Mouse (Mus musculus) CD4-positive, CD25-positive, alpha-beta regulatory T cell, adult 4 months (primary cell): ENCODE measurements around the gene Tbxas1. TPM values are rescaled to one million over a fixed set of nuclear protein-coding genes. Genes with fewer than 3 reads are reported as not detected.

Experiments used
- ATAC-seq: one replicate; pipeline ENCODE4 v1.8.0; 2017
- polyA plus RNA-seq, 2 experiments: library from polyadenylated mRNA; unstranded; fragments of 100-300 nt; shearing (Covaris generic); gene quantifications; one replicate each; pipeline ENCODE4 v1.2.1; 2017

The Tbxas1 gene
- polyA plus RNA-seq, 2 experiments from 2014 or later, result 0.91 TPM; not detected in 1

DNA sequence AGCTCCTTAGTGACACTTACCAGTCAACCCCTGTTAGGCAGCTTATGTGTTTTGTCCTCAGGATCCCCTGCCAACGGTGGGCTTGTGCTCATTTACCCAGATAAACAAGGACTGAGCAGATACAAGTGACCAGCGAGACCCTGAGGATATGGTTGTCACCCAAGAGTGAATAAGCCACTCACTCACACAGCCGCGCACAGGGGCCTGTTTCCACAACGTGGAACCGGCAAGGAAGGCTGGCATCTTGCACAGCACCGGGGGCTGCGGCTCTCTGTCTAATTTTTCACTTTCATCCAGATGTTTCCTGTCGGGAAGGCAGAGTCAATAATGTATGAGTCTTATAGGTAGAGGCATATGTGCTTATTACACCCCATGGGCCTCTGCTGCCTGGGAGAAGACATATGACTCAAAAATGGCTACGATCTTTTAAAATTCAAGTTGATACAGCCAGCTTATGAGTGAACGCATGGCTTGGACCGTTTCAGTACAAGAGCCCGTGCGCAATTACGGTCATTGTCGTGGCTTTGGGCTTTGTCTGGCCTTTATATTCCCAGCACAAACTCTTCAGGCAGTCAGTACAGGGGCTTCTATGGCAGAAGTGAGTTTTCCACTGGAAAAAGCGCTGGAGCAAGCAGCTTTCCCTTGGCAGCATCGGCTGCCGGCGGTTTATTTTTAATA lies 130.2 kb downstream of the Tbxas1 start:
- no peak for ATAC-seq

- no peak for ATAC-seq
These were observed 130.9 kb downstream of the Tbxas1 start for GRCm38 (mm10) chr6:39005945-39006572.

DNA sequence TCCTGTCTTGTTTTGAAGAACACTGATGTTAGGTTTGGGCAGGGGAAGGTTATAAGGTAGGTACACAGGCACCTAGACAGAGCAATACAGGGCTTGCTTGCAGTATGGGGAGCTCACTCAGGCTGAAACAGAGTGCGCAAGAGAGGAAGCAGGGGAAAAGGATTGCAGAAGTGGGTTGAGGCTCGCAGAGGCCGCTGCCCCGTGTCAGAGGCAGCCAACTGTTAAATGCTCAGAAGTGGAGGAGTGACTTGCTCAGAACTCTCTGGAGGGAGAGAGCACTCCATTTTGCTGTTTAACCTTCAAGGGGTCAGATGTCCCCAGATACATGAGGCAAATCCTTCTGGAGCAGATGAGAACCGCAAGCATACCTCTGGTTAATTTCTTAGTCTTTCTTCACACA lies 132.0 kb downstream of the Tbxas1 start:
- ATAC-seq, result no peak

GRCm38 (mm10) chr6:39008116-39008515 lies 132.9 kb downstream of the Tbxas1 start:
- ATAC-seq, result no peak

DNA sequence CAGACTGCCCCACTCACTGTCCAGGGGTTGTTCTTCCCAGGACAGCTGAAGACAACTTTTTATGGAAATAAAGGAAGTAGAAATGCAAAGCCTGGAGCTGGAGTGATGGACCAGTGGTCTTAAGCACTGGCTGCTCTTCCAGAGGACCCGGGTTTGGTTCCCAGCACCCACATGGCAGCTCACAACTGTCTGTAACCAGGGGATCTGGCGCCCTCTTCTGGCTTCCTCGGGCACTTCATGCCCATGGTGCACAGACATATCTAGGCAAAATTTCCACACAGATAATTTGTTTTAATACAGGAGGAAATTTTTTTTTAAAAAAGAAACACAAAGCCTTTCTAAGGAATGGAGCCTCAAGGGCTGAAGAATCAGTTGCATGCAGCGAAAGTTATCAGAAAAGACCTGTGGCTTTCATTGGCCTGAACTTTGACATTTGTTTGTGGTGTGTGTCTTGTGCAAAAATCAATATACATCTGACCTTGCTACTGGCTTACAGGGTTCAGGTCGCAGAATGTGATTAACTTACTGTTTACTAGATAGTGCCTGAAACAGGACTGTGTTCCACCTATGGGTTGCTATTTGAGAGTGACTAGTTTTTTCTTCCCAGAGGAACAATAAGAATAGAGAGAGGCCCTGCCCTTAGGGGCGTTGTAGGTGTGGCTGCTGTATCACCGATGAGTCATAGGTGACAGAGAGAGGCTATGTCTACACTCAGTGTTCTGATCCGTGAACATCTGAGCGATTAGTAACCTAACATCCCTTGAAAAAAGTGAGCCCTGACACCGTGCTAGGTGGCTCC lies 138.0 kb downstream of the Tbxas1 start:
- no peak for ATAC-seq

GRCm38 (mm10) chr6:39017942-39018341 lies 142.7 kb downstream of the Tbxas1 start:
- ATAC-seq, result no peak

DNA sequence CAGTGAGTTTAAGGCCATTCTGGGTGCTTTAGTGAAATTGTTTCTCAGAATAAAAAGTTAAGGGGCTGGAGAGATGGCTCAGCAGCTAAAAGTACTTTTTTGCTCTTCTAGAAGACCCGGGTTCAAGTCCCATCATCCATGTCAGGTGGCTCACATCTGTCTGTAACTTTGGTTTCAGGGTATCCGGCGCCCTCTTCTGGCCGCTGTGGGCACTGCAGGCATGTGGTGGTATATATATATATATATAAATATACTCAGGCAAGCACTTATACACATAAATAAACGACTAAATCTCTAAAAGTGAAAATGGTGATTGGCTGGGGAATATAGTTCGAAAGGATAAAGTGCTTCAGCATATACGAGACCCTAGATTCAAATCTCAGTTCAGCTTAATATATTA lies 143.6 kb downstream of the Tbxas1 start:
- ATAC-seq, result no peak

DNA sequence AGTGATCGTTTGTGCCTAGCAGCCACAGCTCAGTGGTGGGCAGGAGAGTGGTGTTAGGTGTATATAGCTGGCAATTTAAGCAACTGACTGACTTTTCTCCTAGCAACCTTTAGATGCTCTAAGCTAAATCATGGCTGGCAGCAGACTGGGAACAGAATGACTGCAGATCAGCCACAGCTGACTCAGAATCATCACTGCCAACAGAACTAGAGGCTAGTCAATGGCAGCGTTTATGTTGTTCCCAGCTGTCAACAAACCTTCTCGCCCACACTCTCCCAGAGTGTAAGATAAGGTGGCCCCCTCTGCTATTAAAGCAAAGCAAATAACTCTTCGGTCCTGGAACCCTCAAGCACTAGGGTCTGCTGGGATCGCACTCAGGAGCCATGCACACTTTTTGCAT lies 144.0 kb downstream of the Tbxas1 start:
- no peak for ATAC-seq

GRCm38 (mm10) chr6:39021909-39022308 lies 146.7 kb downstream of the Tbxas1 start:
- no peak for ATAC-seq

DNA sequence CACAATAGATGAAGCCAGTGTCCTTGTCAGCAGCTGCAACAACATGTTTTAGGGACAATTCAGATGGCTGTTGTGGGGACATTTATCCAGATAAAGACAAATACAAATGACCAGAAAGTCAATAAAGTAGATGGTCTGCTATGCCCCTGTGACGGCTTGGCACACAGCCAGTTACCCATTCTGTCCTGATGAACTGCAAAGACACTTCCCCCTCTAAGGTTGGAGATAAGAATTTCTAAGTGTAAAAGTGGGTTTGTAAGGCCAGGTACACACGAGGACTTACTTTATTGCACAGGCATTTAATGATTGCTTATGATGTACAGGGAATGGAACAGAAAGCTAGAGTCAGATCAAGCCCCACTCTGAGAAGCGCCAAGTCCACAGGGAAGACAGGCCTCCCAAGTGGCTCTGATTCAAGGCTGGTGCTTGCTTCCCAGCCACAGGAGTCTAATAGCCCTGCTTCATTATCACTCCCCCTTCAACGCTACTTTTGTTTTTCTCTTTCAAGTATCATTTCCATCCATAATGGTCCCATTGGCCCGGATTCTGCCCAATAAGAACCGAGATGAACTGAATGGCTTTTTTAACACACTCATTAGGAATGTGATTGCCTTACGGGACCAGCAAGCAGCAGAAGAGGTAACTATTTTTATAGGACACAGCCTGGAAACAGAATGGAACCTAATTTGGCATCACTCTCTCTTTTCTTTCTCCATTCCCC lies 147.4 kb downstream of the Tbxas1 start:
- no peak for ATAC-seq

GRCm38 (mm10) chr6:39024631-39025030 lies 149.4 kb downstream of the Tbxas1 start:
- ATAC-seq, result no peak

- no peak for ATAC-seq
These were observed 149.8 kb downstream of the Tbxas1 start for GRCm38 (mm10) chr6:39025038-39025437.

- no peak for ATAC-seq
These were observed 155.5 kb downstream of the Tbxas1 start for GRCm38 (mm10) chr6:39030714-39031113.

DNA sequence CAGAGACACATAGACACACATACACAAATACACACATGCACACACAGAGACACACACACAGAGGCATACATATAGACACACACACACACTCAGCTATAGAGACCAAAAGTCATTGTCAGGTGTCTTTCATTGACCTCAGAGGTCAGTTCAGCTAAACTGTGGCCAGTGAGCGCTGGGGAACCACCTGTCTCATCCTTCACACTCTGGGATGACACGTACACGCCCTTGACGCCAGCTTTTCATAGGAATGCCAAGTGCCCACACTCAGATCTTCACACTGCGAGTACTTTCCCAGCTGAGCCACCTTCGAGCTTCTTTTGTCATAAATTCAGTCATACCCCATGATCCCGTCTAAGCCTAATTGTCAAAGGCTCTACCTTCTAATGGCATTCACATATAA lies 158.5 kb downstream of the Tbxas1 start:
- no peak for ATAC-seq

DNA sequence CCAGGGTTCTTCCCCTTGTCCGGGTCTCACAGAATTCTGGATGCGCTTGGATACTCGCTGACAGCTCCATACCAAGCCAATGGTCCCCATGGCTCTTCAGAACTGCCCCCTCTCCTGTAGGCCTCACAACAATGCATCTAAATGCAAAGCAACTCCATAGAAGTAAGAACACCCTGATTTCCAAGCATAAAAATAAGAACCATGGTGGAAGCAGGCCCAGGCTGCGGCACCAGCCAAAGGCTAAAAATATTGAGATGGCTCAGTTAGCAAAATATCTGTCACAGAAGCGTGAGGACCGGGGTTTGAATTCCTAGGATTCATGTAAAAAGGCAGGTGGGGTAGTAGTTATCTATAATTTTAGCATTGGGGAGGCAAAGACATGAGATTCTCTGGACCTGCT lies 159.8 kb downstream of the Tbxas1 start:
- no peak for ATAC-seq

DNA sequence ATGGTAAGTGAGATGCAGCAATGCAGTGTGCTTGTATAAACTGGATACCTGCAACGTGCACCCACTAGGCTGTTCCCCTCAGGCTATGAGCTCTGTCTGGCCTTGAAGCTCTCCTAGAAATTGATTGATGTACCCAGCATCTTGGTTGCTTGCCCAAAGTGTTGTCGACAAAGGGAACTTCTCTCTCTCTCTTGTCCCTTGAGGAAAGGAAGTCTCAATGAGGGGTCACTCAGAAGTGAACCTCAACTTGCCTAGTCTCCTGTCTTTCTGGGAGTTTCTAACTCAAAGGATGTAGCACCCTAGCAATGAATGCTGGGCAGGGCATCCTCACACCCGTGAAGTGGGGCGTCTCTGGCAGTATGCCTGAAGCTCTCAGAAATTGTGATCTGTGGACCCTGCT lies 161.0 kb downstream of the Tbxas1 start:
- no peak for ATAC-seq

GRCm38 (mm10) chr6:39040451-39040850 lies 165.2 kb downstream of the Tbxas1 start:
- no peak for ATAC-seq

- no peak for ATAC-seq
These were observed 173.9 kb downstream of the Tbxas1 start for GRCm38 (mm10) chr6:39049141-39049540.

GRCm38 (mm10) chr6:39050836-39051235 lies 175.6 kb downstream of the Tbxas1 start:
- ATAC-seq, result no peak

- ATAC-seq, result no peak
These were observed 176.8 kb downstream of the Tbxas1 start for GRCm38 (mm10) chr6:39051799-39052556.

GRCm38 (mm10) chr6:39052636-39053035 lies 177.4 kb downstream of the Tbxas1 start:
- no peak for ATAC-seq

- ATAC-seq, result no peak
These were observed 179.1 kb downstream of the Tbxas1 start for GRCm38 (mm10) chr6:39054206-39054864.
